Mouse (Mus musculus) spleen, postnatal 10 days (tissue): ENCODE measurements around the gene Inpp4a.
A peak's percentile ranks its signal among the peaks of the same experiment; 100 is the strongest.

Experiments used
- DNase-seq, 2 experiments: peaks; one replicate each; pipeline ENCODE4 v3.0.0; 2021 to 2022; ENCODE audit warnings: low spot score in 2 of 2

Inpp4a gene

DNA sequence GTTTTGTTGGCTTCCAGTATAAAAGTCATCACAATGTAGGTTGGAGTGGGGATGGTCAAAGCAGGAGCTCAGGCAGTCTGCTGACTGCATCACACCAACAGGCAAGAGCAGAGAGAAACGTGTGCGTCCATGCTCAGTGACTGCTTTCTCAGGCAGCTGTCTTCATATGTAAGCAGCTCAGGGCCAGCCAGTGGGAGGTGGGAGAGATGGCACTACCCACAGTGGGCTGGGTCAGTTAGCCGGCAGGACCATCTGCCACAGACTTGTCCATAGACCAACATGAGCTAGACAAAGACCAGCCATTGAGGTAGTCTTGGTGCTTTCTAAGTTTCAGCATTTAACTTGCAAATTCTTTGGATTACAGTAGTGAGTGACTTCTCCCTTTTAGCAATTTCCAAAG, 56.6 kb downstream of the Inpp4a start:
- no peak for DNase-seq

DNA sequence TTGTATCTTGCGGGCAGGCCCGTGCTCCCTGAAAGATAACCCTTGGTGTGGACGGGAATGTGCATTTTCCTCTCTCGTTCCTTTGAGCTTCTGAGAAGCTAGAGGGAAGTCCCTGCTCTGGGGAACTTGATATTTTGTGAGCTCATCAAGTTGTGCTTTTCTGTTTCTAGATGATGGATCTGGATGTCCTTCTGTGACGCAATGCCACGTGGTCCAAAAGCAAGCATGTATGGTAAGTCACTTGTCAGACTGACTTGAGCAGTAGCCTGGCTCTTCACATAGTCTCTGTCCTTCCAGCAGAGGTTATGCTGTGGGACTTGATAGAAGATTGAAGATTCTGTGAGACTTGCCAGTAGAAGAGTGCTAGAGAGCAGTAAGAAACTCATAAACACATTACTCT, 57.5 kb downstream of the Inpp4a start:
- no peak for DNase-seq

- DNase-seq: no peak
These were observed 59.0 kb downstream of the Inpp4a start for GRCm38 (mm10) chr1:37358621-37359020.

DNA sequence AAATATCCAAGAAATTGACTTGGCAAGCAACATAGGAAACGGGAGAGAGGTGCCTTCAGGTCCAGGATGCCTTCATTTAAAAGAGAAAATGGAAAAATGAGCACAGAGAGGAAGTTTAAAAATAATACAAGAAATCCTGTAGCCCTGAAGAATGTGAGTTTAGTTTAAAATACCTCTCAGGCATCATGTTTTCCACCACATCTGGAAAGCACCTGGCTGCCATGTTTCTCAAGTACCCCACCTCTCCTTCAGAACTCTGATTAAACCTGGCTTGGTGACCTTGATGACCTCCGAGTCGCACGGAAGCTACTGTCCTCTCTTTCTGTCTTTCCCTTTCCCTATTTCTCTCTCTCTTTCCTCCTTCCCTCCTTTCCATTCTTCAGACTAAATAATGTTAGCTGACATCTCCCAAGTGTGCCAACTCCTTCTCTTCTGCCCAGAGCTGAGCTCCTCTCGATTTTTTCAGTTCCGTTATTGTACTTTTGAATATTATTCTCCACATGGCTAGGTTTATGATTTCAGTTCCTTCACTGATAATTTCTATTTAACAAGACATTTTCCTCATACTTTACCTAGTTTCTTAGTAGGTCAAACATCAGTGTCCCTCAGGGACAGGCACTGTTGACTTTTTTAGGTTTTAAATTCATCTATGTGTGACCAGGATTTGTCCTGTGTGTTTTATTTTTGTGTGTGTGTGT, 59.9 kb downstream of the Inpp4a start:
- DNase-seq: no peak

DNA sequence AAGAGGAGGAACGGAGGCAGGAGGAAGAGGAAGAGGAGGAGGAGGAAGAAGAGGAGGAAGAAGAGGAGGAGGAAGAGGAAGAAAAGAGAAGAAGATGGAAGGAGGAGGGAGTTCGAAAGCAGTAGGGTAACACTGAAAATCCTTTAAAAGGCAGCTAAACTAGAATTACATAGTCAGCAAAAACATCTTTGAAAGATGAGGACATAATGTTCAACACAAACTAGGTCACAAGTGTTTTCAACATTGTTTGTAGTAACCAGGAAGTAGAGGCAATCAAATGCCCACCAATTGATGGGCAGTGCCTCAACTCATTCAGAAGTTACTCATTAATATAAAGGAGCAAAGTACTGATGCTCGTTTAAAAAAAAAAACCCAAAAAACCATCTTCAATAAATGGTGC, 61.1 kb downstream of the Inpp4a start:
- no peak for DNase-seq

DNA sequence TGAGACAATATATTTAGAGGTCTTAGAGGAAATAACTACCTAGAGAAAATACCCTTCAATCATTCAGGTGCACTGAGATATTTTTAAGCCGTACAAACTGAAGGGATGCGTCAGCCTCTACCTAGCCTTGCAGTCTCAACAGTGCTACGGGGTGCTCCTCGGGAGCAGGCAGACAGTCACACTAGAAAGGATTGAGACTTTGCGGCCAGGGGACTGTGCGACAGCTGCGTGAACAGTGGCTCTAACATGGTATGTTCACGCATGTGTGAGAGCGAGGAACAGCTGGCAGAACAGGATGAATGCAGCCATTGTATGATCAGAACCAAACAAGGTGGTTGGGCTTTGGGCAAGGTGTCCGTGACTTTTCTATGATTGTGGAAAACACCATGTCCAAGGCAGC, 63.1 kb downstream of the Inpp4a start:
- no peak for DNase-seq

DNA sequence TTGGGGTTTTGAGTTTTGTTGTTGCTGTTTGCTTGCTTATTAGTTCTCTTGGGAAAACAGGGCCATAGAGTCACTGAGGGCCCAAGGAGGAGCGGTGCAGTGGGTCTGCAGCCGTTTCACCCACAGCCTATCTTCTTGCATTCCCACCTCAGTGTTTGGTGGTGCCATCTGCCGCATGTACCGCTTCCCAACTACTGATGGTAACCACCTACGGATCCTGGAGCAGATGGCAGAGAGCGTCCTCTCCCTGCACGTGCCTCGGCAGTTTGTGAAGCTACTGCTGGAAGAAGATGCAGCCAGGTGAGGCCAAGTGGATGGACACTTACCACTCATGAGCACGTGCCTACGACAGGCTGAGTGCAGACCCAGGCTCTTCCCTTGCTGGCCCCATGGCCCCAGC, 68.5 kb downstream of the Inpp4a start:
- no peak for DNase-seq

GRCm38 (mm10) chr1:37368768-37369385, 69.2 kb downstream of the Inpp4a start:
- no peak for DNase-seq

- no peak for DNase-seq
These were observed 76.5 kb downstream of the Inpp4a start for GRCm38 (mm10) chr1:37376177-37376576.

DNA sequence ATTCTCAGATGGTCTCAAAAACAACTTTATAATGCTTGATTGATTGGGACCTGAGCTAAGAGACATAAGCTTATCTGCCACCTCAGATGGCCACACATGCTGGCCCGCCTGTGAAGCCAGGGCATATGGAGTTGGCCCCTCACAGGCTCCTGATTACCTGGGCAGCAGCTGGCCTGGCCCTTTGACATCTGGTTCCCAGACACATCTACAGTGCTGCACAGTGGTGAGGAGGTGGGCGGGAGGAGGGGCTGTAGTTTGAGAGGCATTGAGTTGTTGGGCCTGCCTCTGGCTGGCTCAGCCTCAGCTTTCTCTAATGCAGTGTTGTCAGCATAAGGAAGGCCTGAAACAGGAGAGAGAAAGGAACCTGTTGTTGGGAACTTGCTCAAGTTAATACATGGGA, 77.1 kb downstream of the Inpp4a start:
- DNase-seq: no peak

DNA sequence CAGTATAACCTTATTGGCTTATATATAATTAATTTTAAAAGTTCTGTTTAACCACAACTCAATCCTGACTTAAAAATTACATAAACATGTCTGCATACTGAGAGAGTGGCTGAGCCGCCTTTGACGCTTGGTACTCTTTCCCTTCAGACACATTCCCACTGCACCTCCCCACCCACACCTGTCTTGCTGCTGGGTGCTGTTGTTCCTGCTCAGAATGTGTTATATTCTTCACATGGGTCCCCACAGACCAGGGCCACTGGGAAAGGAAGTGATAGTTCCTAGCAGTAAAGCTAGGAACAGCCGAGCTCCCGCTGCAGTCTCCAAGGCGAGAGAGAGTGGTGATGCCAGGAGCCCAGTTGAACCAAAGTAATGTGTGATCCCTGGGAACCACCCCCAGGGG, 78.4 kb downstream of the Inpp4a start:
- no peak for DNase-seq

DNA sequence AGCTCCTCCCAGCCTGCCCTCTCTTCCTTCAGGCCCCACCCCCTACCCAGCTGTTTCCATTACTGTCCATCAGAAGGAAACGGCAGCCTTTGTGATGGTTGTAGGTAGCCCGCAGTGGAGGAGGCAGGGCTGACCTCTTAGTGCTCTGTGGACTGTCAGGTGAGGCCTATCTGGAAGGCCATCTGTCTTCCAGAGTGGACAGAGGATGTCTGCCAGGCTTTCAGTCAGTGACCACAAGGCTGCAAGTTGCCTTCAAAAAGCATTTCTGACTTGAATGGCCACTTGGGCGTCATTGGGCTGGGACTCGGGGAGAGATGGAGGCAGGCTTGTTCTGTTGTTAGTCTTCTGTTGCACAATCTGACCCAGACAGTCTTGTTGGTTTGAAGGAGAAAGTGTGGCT, 79.9 kb downstream of the Inpp4a start:
- no peak for DNase-seq

DNA sequence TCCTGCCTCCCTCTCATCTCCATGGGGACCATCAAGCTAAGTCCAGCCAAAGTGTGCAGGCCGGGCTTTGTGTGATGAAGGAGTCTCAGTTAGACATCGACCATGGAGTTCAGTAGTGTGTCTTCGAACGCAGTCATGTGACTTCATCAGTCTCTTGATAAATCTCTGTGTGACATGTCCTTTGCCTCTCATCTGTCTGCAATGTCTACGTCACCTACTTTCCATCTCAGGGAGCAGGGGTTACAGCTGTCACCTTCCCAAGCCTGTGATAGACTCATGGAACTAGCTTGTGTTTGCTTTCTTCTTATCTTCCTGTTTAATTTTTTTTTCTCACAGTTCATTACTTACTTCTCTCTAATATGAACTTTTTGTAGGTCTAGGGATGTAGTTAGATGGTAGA, 81.2 kb downstream of the Inpp4a start:
- no peak for DNase-seq

DNA sequence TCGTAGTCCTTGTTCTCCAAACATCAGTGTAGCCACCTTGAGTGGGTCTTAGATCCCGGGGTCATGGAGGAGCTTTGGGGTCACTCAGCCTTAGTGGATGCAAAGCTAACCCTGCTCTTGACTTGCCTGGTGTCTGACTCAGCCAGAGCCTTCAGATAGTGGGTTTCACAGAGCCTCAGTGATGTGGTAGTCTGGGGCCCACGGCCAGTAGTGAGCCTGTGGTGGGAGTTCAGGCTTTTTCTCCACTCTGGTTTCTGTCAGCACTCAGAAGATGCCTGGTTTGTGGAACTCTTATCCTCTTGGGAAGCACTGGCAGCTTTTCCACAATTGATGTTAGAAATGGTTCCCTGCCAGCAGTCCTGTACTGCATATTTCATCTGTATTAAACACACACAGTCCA, 84.6 kb downstream of the Inpp4a start:
- no peak for DNase-seq

GRCm38 (mm10) chr1:37386448-37386971, 86.8 kb downstream of the Inpp4a start:
- DNase-seq: no peak

- no peak for DNase-seq
These were observed 93.5 kb downstream of the Inpp4a start for GRCm38 (mm10) chr1:37393174-37393573.

DNA sequence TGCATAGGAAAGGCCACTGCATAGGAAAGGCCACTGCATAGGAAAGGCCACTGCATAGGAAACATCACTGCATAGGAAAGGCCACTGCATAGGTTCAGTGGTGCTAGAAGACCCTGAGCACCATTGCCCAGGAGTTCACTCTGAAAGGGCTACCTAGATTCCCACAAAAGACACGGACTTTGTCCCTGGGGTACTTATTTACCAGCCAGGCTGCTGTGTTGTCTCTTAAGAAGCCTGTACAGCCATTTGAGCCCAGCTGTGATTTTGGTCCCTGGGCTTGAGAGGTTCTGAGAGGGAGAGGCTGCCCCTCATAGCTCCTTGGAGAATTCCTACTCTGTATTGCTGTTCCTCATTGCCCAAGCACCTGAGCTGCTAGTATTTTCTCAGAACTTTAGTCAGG, 96.8 kb downstream of the Inpp4a start:
- no peak for DNase-seq

- DNase-seq: no peak
These were observed 99.3 kb downstream of the Inpp4a start for GRCm38 (mm10) chr1:37398961-37399360.

DNA sequence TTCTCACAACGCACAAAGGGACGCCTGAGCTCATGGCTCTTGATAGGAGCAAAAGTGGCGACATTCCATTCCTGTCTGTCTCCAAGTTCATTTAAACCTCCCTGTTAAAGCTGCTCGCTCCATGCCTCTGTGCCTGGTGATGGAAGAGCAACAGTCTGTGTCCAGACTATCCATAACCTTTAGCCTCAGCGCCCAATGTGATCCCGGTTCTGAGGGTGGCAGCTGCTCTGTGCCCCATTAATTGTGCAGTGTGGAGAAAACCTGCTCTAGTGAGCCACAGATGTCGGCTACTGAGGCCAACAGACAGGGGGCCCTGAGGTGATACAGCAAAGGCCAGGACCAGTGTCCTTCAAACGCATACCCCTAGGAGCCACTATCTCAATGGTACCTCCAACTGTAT, 100.1 kb downstream of the Inpp4a start:
- DNase-seq: no peak

- peak; percentile 20 to 71 for DNase-seq
These were observed 102.0 kb downstream of the Inpp4a start for GRCm38 (mm10) chr1:37401687-37402086.

DNA sequence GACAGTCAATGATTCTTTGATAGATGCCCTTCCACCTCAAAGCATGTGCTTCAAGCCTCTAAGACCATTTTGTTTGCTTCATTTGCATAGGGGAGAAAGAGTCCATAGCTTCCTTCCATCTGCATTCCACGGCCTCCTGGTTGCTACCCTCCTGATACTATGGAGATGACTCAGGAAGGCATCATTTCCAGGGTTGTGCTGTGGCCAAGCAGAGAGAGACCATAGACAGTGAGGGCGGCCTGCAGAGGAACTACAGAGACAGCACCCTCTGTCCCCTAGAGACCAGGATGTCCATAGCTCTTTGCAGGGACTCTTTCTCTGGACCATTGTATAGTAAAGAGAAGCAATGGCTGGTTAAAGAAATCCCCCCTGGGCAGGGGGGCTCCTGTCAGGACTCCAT, 105.5 kb downstream of the Inpp4a start:
- DNase-seq: no peak

DNA sequence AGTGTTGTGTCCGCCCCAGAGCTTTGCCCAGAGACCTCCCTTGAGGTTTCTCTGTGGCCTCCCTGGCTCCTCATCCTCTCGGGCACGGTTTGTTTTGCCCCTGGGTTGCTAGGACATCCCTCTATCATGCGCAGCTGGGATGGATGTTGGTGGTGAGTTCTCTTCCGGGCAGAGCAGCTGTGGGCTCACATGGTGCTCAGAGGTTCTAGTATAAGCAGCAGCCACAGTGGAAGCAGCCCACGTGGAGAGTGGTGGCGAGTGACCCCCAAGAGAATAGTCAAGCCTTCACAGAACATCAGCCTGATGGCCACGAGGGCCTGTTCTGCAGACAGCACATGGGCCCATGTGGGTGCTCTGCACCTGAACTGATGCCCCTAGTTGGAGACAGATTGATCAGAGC, 107.6 kb downstream of the Inpp4a start:
- DNase-seq: no peak

DNA sequence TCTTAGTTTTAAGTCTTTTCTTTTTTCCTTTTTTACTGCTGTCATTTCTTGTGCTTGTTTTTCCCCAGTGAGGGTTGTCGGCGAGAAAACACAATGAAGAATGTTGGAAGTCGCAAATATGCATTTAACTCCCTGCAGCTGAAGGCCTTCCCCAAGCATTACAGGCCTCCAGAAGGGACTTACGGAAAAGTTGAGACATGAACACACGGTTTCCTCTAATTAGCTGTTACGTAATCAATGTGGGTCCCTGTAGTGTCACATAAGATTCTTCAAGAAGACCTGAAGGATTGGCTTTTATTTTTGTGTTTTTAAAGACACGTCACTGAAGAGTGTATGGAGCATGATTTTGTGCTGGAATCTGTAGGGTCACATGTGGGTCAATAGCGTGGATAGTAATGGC, 108.4 kb downstream of the Inpp4a start:
- DNase-seq: no peak

GRCm38 (mm10) chr1:37408678-37409077, 109.0 kb downstream of the Inpp4a start:
- no peak for DNase-seq
